Mouse (Mus musculus): ENCODE results near the gene Pot1b. TPM values are rescaled to one million over a fixed set of nuclear protein-coding genes. Genes with fewer than 3 reads are reported as not detected.

The Pot1b gene
- polyA plus RNA-seq, 1 experiment = 2.0 TPM

DNA sequence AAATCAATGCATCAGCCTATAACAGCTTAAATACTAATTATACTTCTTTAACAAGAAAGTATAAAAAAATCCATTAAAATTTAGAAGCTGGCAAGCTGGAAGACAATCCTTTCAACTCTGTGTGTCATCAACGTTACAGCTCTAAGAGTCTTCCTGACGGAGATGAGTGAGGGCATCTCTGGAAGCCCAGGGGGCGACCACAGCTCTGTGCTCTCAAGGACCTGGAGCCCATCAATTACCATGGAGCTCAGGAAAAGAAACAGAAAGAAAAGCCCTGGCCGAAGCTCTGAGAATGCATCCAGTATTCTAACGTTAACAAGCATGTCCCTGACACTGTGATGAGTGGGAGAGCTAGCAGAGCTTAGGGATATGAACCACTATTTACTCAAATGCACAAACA, 9.6 kb downstream of the Pot1b start:
- no peak for TF ChIP-seq CTCF (conservative IDR thresholded peaks at IDR 0.05; ENCODE audit: insufficient read depth, insufficient read length, low read depth, low read length)
- TF ChIP-seq POLR2A (IDR thresholded peaks at IDR 0.05; ENCODE audit: low read depth, low read length) = no peak
- H3K4me1 ChIP-seq (ENCODE audit: control insufficient read depth, insufficient read depth, low read length) = no peaks in the 10 kb centered on the region
- 79% methylated on average over 5 of the region's 5 CpGs for WGBS
- peaks cover 3% of the 10 kb centered on the region; the same call in 1 of the 2 replicates for H3K36me3 ChIP-seq (ENCODE audit: control insufficient read depth, insufficient read depth, low read length)
- no peaks in the 10 kb centered on the region for H3K27me3 ChIP-seq (replicated peaks; ENCODE audit: control insufficient read depth, insufficient read depth, low read length)
- H3K27ac ChIP-seq (ENCODE audit: insufficient read depth, low read depth, low read length) = no peak overlapping the region
- DNase-seq = no peak
- H3K4me3 ChIP-seq (ENCODE audit: insufficient read depth, low read depth, low read length) = no peak overlapping the region

DNA sequence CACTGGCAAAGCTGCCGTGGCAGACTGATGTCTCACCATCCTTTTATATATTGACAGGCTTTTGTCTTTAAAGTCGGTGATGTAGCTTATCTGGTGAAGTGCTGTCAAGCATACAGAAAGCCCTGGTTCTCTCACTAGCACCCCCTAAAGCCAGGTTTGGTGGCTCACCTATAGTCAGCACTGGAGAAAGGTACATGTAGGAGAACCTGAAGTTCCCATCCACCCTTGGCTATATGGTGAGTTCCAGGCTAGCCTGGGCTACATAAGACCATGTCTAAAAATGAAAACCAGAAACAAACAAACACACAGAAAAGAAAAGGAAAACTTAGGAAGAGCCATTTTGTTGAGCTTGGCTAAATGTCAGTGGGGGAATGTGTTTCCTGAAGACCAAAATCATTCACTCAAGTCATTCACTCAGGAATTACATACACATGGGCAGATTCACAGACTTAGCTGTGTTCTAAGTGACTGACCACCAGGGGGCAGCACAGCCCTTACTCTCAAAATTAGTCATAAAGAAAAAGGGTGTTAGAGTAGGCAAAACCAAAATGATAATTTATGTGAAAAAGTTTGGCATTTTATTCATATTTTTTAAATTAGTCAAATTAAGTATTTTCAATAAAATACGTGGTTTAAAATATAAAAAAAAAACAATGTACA, 10.1 kb downstream of the Pot1b start:
- TF ChIP-seq POLR2A (IDR thresholded peaks at IDR 0.05; ENCODE audit: low read depth, low read length) = no peak
- peak; percentile 58 for TF ChIP-seq CTCF (conservative IDR thresholded peaks at IDR 0.05; ENCODE audit: insufficient read depth, insufficient read length, low read depth, low read length)
- no peak overlapping the region for H3K4me3 ChIP-seq (ENCODE audit: insufficient read depth, low read depth, low read length)
- H3K36me3 ChIP-seq (ENCODE audit: control insufficient read depth, insufficient read depth, low read length) = peaks cover 4% of the 10 kb centered on the region; the same call in 1 of the 2 replicates
- H3K27me3 ChIP-seq (replicated peaks; ENCODE audit: control insufficient read depth, insufficient read depth, low read length) = no peaks in the 10 kb centered on the region
- H3K27ac ChIP-seq (ENCODE audit: insufficient read depth, low read depth, low read length) = no peak overlapping the region
- no peaks in the 10 kb centered on the region for H3K4me1 ChIP-seq (ENCODE audit: control insufficient read depth, insufficient read depth, low read length)
- 60% methylated on average over 3 of the region's 3 CpGs for WGBS
- DNase-seq = peak; percentile 74

DNA sequence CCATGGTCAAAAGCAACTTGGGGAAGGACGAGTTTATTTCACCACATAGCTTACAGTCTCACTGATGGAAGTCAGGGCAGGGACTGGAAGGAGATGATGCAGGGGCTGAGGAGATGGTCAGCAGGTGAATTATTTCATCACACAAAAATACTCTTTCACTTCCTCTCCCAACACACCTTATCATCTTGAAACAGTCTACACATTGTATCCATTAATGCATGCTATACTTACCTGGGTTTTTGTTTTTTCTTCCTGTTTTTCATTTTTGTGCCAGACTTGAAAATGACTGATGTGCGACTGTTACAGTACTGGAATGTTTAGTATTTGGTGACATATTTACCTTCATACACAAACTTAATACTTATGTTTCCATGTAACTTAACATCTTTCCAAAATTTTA, 13.0 kb downstream of the Pot1b start:
- Histone ChIP-seq H3K27ac (ENCODE audit: insufficient read depth, low read depth, low read length) (no peak overlapping the region), H3K4me3 (ENCODE audit: insufficient read depth, low read depth, low read length) (no peak overlapping the region), H3K27me3 (replicated peaks; ENCODE audit: control insufficient read depth, insufficient read depth, low read length) (no peaks in the 10 kb centered on the region), H3K4me1 (ENCODE audit: control insufficient read depth, insufficient read depth, low read length) (no peaks in the 10 kb centered on the region), H3K36me3 (ENCODE audit: control insufficient read depth, insufficient read depth, low read length) (peaks cover 6% of the 10 kb centered on the region)
- 81% methylated on average over 2 of the region's 2 CpGs for WGBS
- no peak for DNase-seq
- TF ChIP-seq POLR2A (IDR thresholded peaks at IDR 0.05; ENCODE audit: low read depth, low read length) (no peak), CTCF (conservative IDR thresholded peaks at IDR 0.05; ENCODE audit: insufficient read depth, insufficient read length, low read depth, low read length) (no peak)

DNA sequence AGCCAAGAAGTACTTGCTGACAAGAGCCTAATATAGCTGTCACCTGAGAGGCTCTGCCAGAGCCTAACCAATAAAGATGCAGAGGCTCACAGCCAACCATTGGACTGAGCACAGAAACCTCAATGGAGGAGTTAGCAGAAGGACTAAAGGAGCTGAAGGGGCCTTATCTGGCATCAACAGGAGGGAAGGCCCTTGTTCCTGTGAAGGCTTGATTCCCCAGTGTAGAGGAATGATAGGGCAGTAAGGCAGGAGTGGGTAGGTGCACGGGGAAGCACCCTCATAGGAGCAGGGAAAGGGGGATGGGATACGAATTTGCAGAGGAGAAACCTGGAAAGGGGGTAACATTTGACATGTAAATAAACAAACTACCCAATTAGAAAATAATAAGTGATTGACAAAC, 51.3 kb downstream of the Pot1b start:
- no peaks in the 10 kb centered on the region for H3K27me3 ChIP-seq (replicated peaks; ENCODE audit: control insufficient read depth, insufficient read depth, low read length)
- WGBS = 87% methylated on average over 2 of the region's 2 CpGs

DNA sequence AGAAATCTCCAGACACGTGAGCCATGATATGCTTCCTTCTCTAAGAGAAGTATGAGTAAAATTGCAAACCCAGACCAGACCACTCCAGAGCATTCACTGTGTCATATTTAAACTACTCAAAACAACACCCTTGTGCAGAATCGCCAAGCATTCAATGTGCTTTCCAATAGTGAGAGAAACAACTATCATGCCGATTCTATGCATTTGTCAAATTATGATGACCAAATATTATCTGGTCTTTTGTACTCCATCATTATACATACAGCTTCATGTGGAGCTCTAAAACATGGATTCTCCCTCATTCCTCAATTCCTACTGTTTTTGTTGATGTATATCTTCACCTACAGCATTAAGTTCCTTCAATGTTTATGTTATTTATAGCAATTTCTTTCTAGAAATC, 87.3 kb downstream of the Pot1b start, which contains the start of gene Vmn2r118:
TSS of gene Vmn2r118 (minus strand) at position 101 of the 400 bp plus-strand sequence.
- whole genome bisulfite sequencing = 87% methylated on average over 3 of the region's 3 CpGs
- no peak for DNase-seq
- no peak for TF ChIP-seq CTCF (conservative IDR thresholded peaks at IDR 0.05; ENCODE audit: insufficient read depth, insufficient read length, low read depth, low read length)
- TF ChIP-seq POLR2A (IDR thresholded peaks at IDR 0.05; ENCODE audit: low read depth, low read length) = no peak
- no peaks in the 10 kb centered on the region; the same call in 1 of the 2 replicates for H3K27me3 ChIP-seq (replicated peaks; ENCODE audit: control insufficient read depth, insufficient read depth, low read length)
- H3K36me3 ChIP-seq (ENCODE audit: control insufficient read depth, insufficient read depth, low read length) = no peaks in the 10 kb centered on the region
- H3K4me3 ChIP-seq (ENCODE audit: insufficient read depth, low read depth, low read length) = no peak within 1 kb of the TSS
- H3K4me1 ChIP-seq (ENCODE audit: control insufficient read depth, insufficient read depth, low read length) = no peaks in the 10 kb centered on the region
- no peak within 1 kb of the TSS for H3K27ac ChIP-seq (ENCODE audit: insufficient read depth, low read depth, low read length)

More for the DNA sequence above, 51.3 kb downstream of the Pot1b start:
- DNase-seq = no peak
- Histone ChIP-seq H3K27ac (ENCODE audit: insufficient read depth, low read depth, low read length) (no peak overlapping the region), H3K36me3 (ENCODE audit: control insufficient read depth, insufficient read depth, low read length) (no peaks in the 10 kb centered on the region), H3K4me1 (ENCODE audit: control insufficient read depth, insufficient read depth, low read length) (no peaks in the 10 kb centered on the region), H3K4me3 (ENCODE audit: insufficient read depth, low read depth, low read length) (no peak overlapping the region)
- TF ChIP-seq CTCF (conservative IDR thresholded peaks at IDR 0.05; ENCODE audit: insufficient read depth, insufficient read length, low read depth, low read length) = no peak
- TF ChIP-seq POLR2A (IDR thresholded peaks at IDR 0.05; ENCODE audit: low read depth, low read length) = no peak

Other genes with a start within 250 kb of the Pot1b start
- not detected in 2 replicates for gene Vmn2r118, start 87.4 kb downstream of the Pot1b start, polyA plus RNA-seq (2012; rRNA removed)
- 0.20 and 0.59 TPM in 2 replicates for gene Adgre4, start 37.4 kb upstream of the Pot1b start, polyA plus RNA-seq (2012; rRNA removed)
- 0.37 and 0.56 TPM in 2 replicates for gene Zfp119a, start 166.3 kb upstream of the Pot1b start, polyA plus RNA-seq (2012; rRNA removed)
- gene Zfp959, start 179.5 kb upstream of the Pot1b start, polyA plus RNA-seq (2012; rRNA removed) = 0.86 and 1.9 TPM in 2 replicates
- 0.46 and 0.69 TPM in 2 replicates for gene Zfp119b, start 236.9 kb upstream of the Pot1b start, polyA plus RNA-seq (2012; rRNA removed)
- gene Ebi3, start 240.0 kb upstream of the Pot1b start, polyA plus RNA-seq (2012; rRNA removed) = 3.1 and 3.5 TPM in 2 replicates
- 7.2 and 7.7 TPM in 2 replicates for gene Yju2, start 246.5 kb upstream of the Pot1b start, polyA plus RNA-seq (2012; rRNA removed)